Mouse (Mus musculus): Measurements from ENCODE around the gene Kantr. TPM values are rescaled to one million over a fixed set of nuclear protein-coding genes. Genes with fewer than 3 reads are reported as not detected.

Gene Kantr
- total and polyA plus RNA-seq, 3 experiments: 0.21 to 38.4 (median 2.1) TPM

GRCm38 (mm10) chrX:152284746-152285145, 42.5 kb downstream of the Kantr start:
- Histone ChIP-seq H3K27me3 (ENCODE audit: insufficient read depth, low read length) (no peaks in the 10 kb centered on the region), H3K4me1 (ENCODE audit: insufficient read depth, low read depth, low read length) (no peaks in the 10 kb centered on the region), H3K36me3 (replicated peaks) (no peaks in the 10 kb centered on the region), H3K4me3 (ENCODE audit: low read depth, low read length) (no peak overlapping the region), H3K9me3 (replicated peaks) (no peaks in the 10 kb centered on the region)
- no peak for TF ChIP-seq TAL1 (conservative IDR thresholded peaks at IDR 0.05; ENCODE audit: low read depth, low read length)
- TF ChIP-seq CTCF (IDR thresholded peaks at IDR 0.05; ENCODE audit: low read depth, low read length): no peak
- no peak for TF ChIP-seq GATA1 (IDR thresholded peaks at IDR 0.05; ENCODE audit: borderline replicate concordance, low read length)
- no peak for TF ChIP-seq GATA2 (IDR thresholded peaks at IDR 0.05; ENCODE audit: borderline replicate concordance, low read depth, low read length)
- TF ChIP-seq POLR2AphosphoS5 (IDR thresholded peaks at IDR 0.05; ENCODE audit: insufficient replicate concordance, low read depth, low read length): no peak
- ATAC-seq (ENCODE audit: extremely low read depth, insufficient number of reproducible peaks, low FRiP score, poor library complexity, severe bottlenecking) (no peak), DNase-seq (ENCODE audit: low spot score) (no peak)

- ATAC-seq (ENCODE audit: extremely low read depth, insufficient number of reproducible peaks, low FRiP score, poor library complexity, severe bottlenecking) (no peak), DNase-seq (ENCODE audit: low spot score) (no peak)
- Histone ChIP-seq H3K9me3 (replicated peaks) (no peaks in the 10 kb centered on the region), H3K4me1 (ENCODE audit: insufficient read depth, low read depth, low read length) (no peaks in the 10 kb centered on the region), H3K36me3 (replicated peaks) (peaks cover 26% of the 10 kb centered on the region), H3K27me3 (ENCODE audit: insufficient read depth, low read length) (no peaks in the 10 kb centered on the region), H3K4me3 (ENCODE audit: low read depth, low read length) (no peak overlapping the region)
- TF ChIP-seq GATA1 (IDR thresholded peaks at IDR 0.05; ENCODE audit: borderline replicate concordance, low read length): no peak
- no peak for TF ChIP-seq CTCF (IDR thresholded peaks at IDR 0.05; ENCODE audit: low read depth, low read length)
- TF ChIP-seq GATA2 (IDR thresholded peaks at IDR 0.05; ENCODE audit: borderline replicate concordance, low read depth, low read length): no peak
- no peak for TF ChIP-seq TAL1 (conservative IDR thresholded peaks at IDR 0.05; ENCODE audit: low read depth, low read length)
Observed at GRCm38 (mm10) chrX:152279384-152279783, 47.9 kb downstream of the Kantr start.

DNA sequence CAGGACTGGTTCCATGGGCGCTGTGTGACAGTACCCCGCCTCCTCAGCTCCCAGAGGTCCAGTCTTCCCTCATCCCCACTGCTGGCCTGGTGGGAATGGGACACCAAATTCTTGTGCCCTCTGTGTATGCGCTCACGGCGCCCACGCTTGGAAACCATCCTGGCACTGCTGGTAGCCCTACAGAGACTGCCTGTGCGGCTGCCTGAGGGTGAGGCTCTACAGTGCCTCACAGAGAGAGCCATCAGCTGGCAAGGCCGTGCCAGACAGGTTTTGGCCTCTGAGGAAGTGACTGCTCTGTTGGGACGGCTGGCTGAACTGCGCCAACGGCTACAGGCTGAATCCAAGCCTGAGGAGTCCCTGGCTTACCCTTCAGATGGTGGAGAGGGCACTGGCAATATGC, 56.1 kb downstream of the Kantr start:
- no peaks in the 10 kb centered on the region for H3K9me3 ChIP-seq (replicated peaks)
- ATAC-seq (ENCODE audit: extremely low read depth, insufficient number of reproducible peaks, low FRiP score, poor library complexity, severe bottlenecking) (no peak), DNase-seq (ENCODE audit: low spot score) (no peak)
- H3K27me3 ChIP-seq (ENCODE audit: insufficient read depth, low read length): no peaks in the 10 kb centered on the region
- TF ChIP-seq CTCF (IDR thresholded peaks at IDR 0.05; ENCODE audit: low read depth, low read length): no peak
- TF ChIP-seq GATA2 (IDR thresholded peaks at IDR 0.05; ENCODE audit: borderline replicate concordance, low read depth, low read length): no peak
- TF ChIP-seq POLR2AphosphoS5 (IDR thresholded peaks at IDR 0.05; ENCODE audit: insufficient replicate concordance, low read depth, low read length): no peak
- TF ChIP-seq TAL1 (conservative IDR thresholded peaks at IDR 0.05; ENCODE audit: low read depth, low read length): no peak
- TF ChIP-seq GATA1 (IDR thresholded peaks at IDR 0.05; ENCODE audit: borderline replicate concordance, low read length): no peak
- no peak overlapping the region for H3K4me3 ChIP-seq (ENCODE audit: low read depth, low read length)
- H3K36me3 ChIP-seq (replicated peaks): peaks cover 96% of the 10 kb centered on the region
- H3K4me1 ChIP-seq (ENCODE audit: insufficient read depth, low read depth, low read length): no peaks in the 10 kb centered on the region

Other genes with a start within 250 kb of the Kantr start
- 0.24 and 0.38 TPM in 2 replicates for gene Iqsec2, start 183.2 kb downstream of the Kantr start, total RNA-seq (2014; fragmentation: Nextera tagmentation)
- gene Iqsec2, start 183.2 kb downstream of the Kantr start, total RNA-seq (2017): under 0.01 and 0.05 TPM in 2 replicates
- 0.03 and 0.06 TPM in 2 replicates for gene Iqsec2, start 183.2 kb downstream of the Kantr start, polyA plus RNA-seq (2012)
- 99.4 and 130 TPM in 2 replicates for gene Kdm5c, start 94.5 kb downstream of the Kantr start, total RNA-seq (2014; fragmentation: Nextera tagmentation)
- 48.0 and 48.2 TPM in 2 replicates for gene Kdm5c, start 94.5 kb downstream of the Kantr start, total RNA-seq (2017)
- 67.7 and 71.5 TPM in 2 replicates for gene Kdm5c, start 94.5 kb downstream of the Kantr start, polyA plus RNA-seq (2012)
- gene Tspyl2, start 14.9 kb upstream of the Kantr start, total RNA-seq (2014; fragmentation: Nextera tagmentation): 19.2 and 20.2 TPM in 2 replicates
- 18.3 and 22.4 TPM in 2 replicates for gene Tspyl2, start 14.9 kb upstream of the Kantr start, total RNA-seq (2017)
- gene Tspyl2, start 14.9 kb upstream of the Kantr start, polyA plus RNA-seq (2012): 8.1 and 8.7 TPM in 2 replicates
- gene Gpr173, start 41.2 kb upstream of the Kantr start, total RNA-seq (2014; fragmentation: Nextera tagmentation): not detected in 2 replicates
- gene Gpr173, start 41.2 kb upstream of the Kantr start, total RNA-seq (2017): under 0.01 and 0.05 TPM in 2 replicates
- gene Gpr173, start 41.2 kb upstream of the Kantr start, polyA plus RNA-seq (2012): not detected in 2 replicates
- gene Cldn34a, start 235.8 kb upstream of the Kantr start, total RNA-seq (2014; fragmentation: Nextera tagmentation): not detected in 2 replicates
- 0.55 TPM in 1 of 2 replicates, not detected in the other for gene Cldn34a, start 235.8 kb upstream of the Kantr start, total RNA-seq (2017)
- gene Cldn34a, start 235.8 kb upstream of the Kantr start, polyA plus RNA-seq (2012): not detected in 2 replicates

Data from G1E (cell line).